Mouse (Mus musculus): ENCODE results near the gene Gm10666. TPM values are rescaled to one million over a fixed set of nuclear protein-coding genes. Genes with fewer than 3 reads are reported as not detected.
"Not testable (repeated sequence)": the region's sequence is repeated elsewhere in the genome, so short reads cannot be mapped to it uniquely, and the experiment has no call there.

The Gm10666 gene
- not detected for total RNA-seq (2021)
- long read RNA-seq, experiment 1 = 0 reads
- long read RNA-seq, experiment 2 = 0 reads

- not testable (repeated sequence) for DNase-seq
Observed at GRCm38 (mm10) chr7:22134641-22135040, at the start of gene Gm10666. Gm10666 (minus strand) TSS chr7:22134741.

- DNase-seq = not testable (repeated sequence)
Observed at GRCm38 (mm10) chr7:22163935-22164334, 29.4 kb upstream of the Gm10666 start, which contains the start of gene Vmn1r142. Vmn1r142 (minus strand) TSS chr7:22164035.

- not testable (repeated sequence) for DNase-seq
Observed at GRCm38 (mm10) chr7:22118145-22118544, 16.4 kb downstream of the Gm10666 start, which contains the start of gene Gm16451. Gm16451 (minus strand) TSS chr7:22118245.

Other genes starting within 250 kb of the Gm10666 start
- gene Gm5891, start 213.4 kb downstream of the Gm10666 start, total RNA-seq (2021) = not detected
- gene Vmn1r137, start 140.2 kb downstream of the Gm10666 start, total RNA-seq (2021) = not detected
- gene Vmn1r138, start 105.8 kb downstream of the Gm10666 start, total RNA-seq (2021) = not detected
- not detected for gene Gm6176, start 78.4 kb downstream of the Gm10666 start, total RNA-seq (2021)
- gene Vmn1r139, start 65.7 kb downstream of the Gm10666 start, total RNA-seq (2021) = not detected
- not detected for gene Gm16451, start 16.5 kb downstream of the Gm10666 start, total RNA-seq (2021)
- gene Vmn1r142, start 29.3 kb upstream of the Gm10666 start, total RNA-seq (2021) = not detected
- gene Vmn1r143, start 54.6 kb upstream of the Gm10666 start, total RNA-seq (2021) = not detected
- gene Gm8653, start 66.5 kb upstream of the Gm10666 start, total RNA-seq (2021) = not detected
- gene Gm8453, start 94.7 kb upstream of the Gm10666 start, total RNA-seq (2021) = not detected
- not detected for gene Gm4187, start 195.0 kb upstream of the Gm10666 start, total RNA-seq (2021)
- gene Gm8660, start 236.3 kb upstream of the Gm10666 start, total RNA-seq (2021) = not detected

All from gastrocnemius, postnatal 10 days (tissue).